Mouse (Mus musculus) lung, adult 2 months (tissue): ENCODE data around the gene Fut7.

Source experiments
- CTCF ChIP-seq: fragments of 200-500 bp; IDR thresholded peaks from 2 replicates; pipeline ENCODE4 v1.5.1; 2011; ENCODE audit warnings: mild to moderate bottlenecking, low read length, control low read depth; ENCODE audit not compliant: insufficient read depth
- POLR2A ChIP-seq: fragments of 200-500 bp; IDR thresholded peaks from 2 replicates; pipeline ENCODE4 v1.6.1; 2011; ENCODE audit warnings: low read depth, mild to moderate bottlenecking, control low read depth, low read length, borderline replicate concordance; ENCODE audit errors: extremely low read depth

GRCm38 (mm10) chr2:25436286-25436820, 13.3 kb downstream of the Fut7 start:
- TF ChIP-seq CTCF (no peak), POLR2A (no peak)
